Mouse (Mus musculus) gastrocnemius, adult 8-10 months (tissue): Measurements from ENCODE around the gene Anxa10. TPM values are rescaled to one million over a fixed set of nuclear protein-coding genes. Genes with fewer than 3 reads are reported as not detected.

Source experiments
- DNase-seq, 2 experiments: peaks; one replicate each; pipeline ENCODE4 v3.0.0; 2022; ENCODE audit warnings: low spot score in 2 of 2
- total RNA-seq, 4 experiments: library from RNA; stranded (reverse); gene quantifications; 2 replicates each; pipeline ENCODE4 v1.2.4; 2022

Gene Anxa10
- not detected for total RNA-seq

GRCm38 (mm10) chr8:62123098-62123497 lies at the start of gene Anxa10:
Anxa10 (minus strand) TSS chr8:62123150.
- no peak for DNase-seq

GRCm38 (mm10) chr8:62132662-62133366 lies 9.9 kb upstream of the Anxa10 start:
- DNase-seq: no peak

GRCm38 (mm10) chr8:62097213-62097612 lies 25.7 kb downstream of the Anxa10 start:
- no peak for DNase-seq

DNA sequence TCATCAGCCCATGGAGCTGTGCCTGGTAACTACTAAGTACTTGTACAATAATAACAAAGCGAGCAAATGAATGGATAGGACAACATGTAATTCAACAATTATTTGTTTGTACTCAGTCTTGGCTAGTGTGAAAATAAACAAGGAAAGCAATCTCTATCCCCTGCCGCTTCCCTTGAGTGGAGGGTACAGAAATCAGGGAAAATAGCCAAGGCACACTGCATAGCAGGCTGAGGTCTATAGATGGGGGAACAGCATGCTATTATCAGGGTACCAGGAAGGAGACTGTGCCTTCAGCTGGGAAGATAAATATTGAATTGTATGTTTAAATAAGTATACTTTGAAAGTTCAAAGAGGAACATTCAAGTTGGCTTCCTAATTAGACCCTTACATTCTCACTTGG lies 41.1 kb downstream of the Anxa10 start:
- DNase-seq: no peak

DNA sequence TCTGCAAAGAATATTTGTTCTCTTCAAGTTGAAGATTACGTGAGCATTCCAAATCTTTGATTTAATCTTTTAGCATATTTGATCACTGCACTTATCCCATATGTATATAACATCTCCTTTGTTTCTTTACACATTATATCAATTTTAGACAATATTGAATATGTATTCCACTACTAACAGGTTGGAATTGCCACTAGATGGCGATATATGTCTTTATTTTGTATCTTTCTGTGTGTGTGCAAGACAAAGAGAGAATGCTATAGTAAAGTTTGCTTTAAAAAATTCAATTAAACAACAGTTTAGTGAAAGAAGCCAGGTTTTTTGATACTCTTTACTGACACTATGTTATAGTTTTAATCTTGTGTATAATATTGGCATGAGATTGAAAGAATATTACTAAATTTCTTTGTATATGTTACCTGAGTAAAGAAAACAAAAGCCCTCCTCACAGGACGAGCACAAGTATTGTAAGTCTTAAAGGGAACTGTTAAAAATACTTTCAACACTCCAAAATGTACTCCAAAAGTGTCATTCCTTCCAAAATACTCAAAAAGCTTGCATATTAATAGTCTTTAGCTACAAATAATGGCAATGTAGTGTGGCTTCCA lies 42.7 kb downstream of the Anxa10 start:
- DNase-seq: no peak

DNA sequence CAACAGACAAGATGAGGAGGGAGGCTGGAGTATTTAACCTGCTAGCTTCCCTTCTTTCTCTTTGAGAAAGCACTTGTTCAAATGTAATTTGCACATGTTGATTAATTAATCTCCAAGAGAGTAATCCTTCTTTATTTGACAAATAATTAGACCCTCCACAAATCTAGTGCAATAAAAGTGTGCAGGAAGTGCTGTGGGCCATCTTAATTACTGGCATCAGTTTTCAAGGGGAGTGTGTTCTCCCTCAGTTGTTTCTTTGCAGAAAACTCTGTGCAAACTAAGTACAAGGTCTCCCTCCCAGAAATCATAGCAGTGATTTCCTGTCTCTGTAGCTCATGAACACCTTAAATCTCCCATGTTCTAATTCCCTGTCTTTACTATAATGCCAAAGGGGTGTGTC lies 54.6 kb downstream of the Anxa10 start:
- DNase-seq: no peak

- no peak for DNase-seq
Measured at GRCm38 (mm10) chr8:62060357-62060756, 62.6 kb downstream of the Anxa10 start.

- no peak for DNase-seq
Measured at GRCm38 (mm10) chr8:62046809-62047208, 76.1 kb downstream of the Anxa10 start.

DNA sequence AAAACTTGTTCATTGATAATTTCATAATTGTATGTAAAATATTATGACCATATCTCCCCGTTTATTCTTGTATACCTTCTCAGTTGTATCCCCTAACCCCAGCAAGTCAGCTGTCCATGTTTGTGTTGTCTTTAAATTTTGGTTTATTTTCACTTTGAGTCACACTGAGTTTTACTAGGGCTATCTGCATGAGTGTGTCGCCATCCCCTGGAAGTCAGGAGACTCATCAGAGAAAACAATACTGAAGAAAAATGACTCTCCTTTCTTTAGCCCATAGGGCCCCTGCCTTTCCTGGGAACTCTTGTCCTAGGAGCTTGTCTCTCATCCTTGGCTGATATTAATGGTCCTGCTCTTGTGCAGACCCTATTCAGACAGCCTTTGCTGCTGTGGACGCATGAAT lies 88.6 kb downstream of the Anxa10 start:
- no peak for DNase-seq

DNA sequence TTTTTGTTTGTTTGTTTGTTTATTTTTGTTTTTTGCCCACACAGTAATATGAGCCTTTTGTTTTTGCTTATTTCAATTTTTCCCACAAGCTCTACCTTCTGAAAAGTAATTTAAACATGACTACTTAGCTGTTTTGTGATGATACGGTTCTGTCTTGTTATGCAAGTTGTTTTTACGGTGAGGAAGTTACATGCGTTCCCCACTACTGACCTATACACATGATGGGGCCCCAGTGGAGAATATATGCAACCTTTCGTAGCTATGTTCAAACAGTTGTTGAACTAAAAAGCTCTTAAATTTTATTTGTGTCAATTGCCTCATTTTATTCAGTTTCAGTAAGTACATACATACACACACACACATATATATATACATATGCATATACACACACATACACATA lies 108.4 kb downstream of the Anxa10 start:
- no peak for DNase-seq

DNA sequence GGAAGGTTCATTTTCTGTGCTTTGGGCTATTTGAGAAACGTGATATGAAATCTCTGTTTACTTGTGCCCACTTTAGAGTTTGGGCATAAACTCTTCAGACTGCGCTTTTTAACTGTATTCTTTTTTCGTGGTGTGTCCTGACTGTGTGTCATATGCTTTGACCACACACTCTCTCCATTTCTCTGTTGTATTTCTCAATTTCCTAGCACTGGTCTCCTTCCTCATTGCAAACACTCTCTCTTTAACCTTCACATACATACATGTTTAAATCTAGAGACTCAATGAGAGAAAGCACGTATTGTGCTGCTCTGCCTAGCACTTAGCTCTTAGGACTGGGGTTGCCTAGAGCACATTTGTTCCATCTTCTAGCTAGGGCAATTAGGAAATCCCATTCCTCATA lies 108.8 kb downstream of the Anxa10 start:
- DNase-seq: no peak

Other genes starting within 250 kb of the Anxa10 start
- gene Palld, start 220.5 kb downstream of the Anxa10 start, total RNA-seq: 10 to 100 TPM; 45.3 to 55.5 (median 50.2) TPM
- under 1 TPM; 0.22 to 0.82 (median 0.45) TPM for gene Ddx60, start 195.1 kb downstream of the Anxa10 start, total RNA-seq